Mouse (Mus musculus) ES-Bruce4 (cell line): Measurements from ENCODE around the gene Rab3a.

Experiments
- CTCF ChIP-seq: IDR thresholded peaks from one replicate; pipeline ENCODE4 v1.8.1; 2011; ENCODE audit warnings: low read depth, low read length
- POLR2A ChIP-seq: IDR thresholded peaks from one replicate; pipeline ENCODE4 v1.8.1; 2011; ENCODE audit warnings: low read length; ENCODE audit not compliant: insufficient read depth

- no peak for TF ChIP-seq CTCF
- no peak for TF ChIP-seq POLR2A
Measured at GRCm38 (mm10) chr8:70769858-70770257, 15.4 kb downstream of the Rab3a start.
